Mouse (Mus musculus) retina, embryonic 14.5 days (tissue): Measurements from ENCODE around the gene Cavin1.
"Not testable (repeated sequence)": the region's sequence is repeated elsewhere in the genome, so short reads cannot be mapped to it uniquely, and the experiment has no call there.

Source experiments
- DNase-seq: peaks from one replicate; pipeline ENCODE4 v3.0.0-alpha.2; 2015; ENCODE audit warnings: low spot score

The Cavin1 gene

DNA sequence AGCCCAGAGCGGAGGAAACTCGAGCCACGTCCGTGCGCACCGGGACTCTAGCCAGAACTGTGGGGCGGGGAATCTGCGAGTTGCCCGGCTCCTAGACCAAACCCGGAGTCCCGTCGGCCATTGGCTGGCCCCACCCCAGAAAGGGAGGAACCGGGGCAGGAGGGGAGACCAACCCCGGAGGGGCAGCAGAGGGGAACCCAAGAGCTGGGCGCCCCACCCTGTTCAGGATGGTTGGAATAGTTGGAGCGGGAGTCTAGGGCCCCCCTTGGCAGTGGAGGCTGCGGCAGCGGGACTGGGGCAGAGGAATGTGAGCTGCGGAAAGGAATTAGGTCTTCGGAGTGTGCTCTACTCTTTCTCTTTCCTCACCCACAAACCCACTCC lies at the start of gene Cavin1:
Cavin1 (minus strand) TSS at position 331 of the 381 bp plus-strand sequence.
- no peak for DNase-seq

DNA sequence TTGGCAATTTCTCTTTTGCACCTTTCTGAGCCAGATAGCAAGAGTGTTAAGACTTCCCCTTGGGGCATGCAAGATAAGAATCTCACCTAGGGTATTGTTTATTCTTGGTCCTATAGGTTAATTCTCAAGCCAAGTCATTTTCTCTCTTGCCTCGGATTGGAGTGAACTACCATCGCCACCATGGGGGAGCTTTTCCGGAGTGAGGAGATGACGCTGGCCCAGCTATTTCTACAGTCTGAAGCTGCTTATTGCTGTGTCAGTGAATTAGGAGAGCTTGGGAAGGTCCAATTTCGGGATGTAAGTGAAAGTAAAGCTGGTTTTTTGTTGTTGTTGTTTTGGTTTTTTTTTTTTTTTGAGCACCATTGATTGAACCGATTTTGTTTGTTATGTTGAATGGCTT lies 41.0 kb upstream of the Cavin1 start:
- DNase-seq = no peak

DNA sequence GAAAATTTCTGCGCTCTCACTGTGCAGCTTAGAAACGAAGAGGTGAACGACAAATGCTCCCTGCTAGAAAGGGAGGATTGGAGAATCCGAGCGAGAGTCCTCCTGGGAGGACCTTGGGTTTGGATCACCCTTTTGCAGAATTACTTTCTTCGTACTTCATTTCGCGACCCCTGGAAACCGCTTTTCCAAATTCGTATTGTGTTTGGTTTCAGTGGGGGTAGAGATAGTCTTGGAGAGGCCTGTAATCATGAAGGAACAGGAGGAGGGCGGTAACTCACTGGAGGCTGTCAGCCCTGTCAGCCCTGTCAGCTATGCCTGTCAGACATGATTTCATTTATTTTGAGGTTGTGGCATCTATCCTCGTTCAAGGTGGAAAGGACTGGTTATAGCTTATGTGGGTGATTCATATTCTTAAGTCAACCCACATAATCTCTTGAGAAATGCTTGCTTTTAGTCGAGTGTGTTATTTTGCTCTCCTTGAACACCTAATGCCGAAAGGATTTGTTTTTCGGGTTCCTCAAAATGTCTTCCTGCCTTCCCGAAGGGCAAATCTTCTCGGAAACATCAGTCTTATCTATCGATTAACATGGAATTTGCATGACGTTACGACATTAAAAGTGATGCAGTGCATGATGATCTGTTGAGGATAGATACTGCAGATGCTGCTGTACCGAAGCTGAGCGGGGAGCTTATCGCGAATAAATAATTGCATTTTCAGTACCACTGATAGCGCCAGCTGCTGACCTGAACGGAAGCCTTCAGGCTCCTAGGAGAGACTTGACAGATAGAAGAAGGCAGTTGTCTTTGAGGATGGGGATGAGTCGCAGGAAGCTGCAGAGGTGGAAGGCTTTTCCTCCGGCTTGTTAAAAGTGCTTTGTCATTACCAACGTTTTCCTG lies 39.4 kb upstream of the Cavin1 start:
- peak; percentile 45 for DNase-seq

DNA sequence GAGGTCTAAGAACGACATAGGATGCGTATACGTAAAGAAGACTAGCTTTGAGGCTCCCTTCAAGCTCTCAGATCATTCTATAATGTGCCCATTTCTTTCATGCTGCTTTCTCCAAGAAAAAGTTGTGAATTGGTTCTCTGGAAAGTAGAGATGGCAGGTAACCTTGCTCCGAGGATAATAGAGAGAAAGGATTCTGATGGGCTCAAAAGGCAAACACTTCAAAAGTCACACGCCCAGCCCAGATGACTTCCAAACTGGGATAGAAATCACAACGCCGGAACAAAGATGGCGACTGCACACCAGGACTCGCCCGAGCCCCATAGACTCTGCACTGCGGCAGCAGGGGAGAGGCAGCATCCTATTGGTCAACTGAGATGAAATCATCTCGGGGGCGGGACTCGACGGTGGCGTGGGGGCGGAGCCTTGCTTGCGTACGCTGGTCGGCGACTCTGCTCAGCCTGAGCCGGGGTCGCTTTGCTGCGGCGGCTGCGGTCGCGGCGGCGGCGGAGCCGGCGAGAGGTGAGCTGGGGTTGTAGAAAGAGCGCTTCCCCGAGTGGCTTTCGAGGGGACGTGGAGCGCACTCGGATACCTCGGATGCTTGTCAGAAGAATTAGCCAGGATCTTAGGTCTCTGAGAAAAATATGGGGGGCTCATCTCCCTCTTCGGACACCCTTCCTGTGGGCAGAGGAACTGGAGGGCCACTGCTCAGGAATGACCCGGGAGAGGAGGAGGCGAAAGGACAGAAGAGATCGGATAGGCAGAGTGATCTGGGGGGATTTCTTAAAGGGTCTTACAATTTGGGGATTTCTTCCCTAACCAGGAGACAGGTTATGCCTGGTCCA lies 38.6 kb upstream of the Cavin1 start, which contains the start of gene Atp6v0a1:
Atp6v0a1 (plus strand) TSS at position 407 of the 842 bp plus-strand sequence.
- DNase-seq = peak; percentile 98

DNA sequence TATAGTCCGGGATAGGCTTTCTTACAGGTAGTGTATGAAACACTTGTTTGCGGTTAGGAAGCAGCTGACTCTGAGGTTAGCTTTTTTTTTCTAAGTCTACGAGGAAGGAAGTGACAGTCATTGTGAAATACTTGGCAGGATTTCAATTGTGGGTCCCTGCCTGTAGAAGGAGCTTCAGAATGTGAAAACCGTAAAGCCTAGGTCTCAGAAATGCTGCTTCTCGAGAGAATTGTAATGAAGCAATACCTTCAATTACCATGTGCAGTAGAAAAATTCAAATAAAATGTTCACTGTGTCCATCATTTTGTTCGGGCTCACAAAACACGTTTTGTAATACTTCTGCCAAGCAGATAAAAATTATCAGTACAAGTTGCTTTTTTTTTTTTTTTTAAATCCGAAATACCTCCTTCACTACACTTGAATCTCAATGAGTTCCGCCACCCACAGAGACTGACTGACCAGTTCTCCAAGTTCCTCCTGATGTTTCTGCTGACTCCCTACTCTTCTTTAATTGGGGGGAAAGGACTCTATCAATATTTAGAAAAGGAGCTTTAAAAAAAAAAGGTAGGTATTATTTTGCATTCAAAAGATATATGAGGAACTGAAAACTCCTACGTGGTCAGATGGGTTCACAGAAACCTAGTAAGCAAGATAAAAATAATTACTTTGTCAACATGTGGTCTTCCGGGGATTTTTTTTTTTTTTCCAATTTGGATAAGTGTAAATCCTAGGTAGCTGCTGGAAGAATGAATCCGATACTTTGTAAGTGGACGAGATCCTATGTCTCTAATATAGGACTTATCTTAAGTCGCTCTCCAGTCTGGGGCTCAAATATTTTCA lies 37.7 kb upstream of the Cavin1 start:
- peak; percentile 10 for DNase-seq

DNA sequence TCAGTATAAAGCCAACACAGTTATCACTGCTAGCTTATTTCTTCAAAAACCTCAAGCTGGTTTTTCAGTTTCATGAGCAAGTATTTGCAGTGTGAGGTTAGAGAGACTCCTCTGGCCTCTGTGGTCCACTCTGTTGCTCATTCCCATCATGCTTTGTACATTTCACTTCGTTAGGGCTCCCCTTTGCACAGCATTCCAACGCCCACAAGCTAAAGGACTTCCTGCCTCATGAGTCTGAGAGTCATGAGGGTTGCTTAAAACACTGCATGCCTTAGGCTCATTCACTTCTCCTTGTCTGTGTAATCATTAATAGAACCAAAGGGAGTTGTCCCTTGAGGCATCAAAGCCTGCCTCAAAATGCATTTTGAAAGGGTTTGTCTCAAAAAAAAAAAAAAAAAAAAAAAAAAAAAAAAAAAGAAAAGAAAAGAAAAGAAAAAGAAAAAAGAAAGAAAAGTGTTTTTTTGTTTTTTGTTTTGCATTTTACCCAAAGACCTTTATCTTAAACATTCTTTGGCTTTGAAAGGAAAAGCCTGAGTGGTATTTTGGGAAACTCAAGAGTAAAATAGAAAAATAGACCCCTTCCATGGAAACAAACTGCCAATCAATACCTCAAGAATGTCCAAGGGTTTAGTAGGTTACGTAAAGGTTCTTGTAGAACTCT lies 32.5 kb upstream of the Cavin1 start:
- no peak for DNase-seq

DNA sequence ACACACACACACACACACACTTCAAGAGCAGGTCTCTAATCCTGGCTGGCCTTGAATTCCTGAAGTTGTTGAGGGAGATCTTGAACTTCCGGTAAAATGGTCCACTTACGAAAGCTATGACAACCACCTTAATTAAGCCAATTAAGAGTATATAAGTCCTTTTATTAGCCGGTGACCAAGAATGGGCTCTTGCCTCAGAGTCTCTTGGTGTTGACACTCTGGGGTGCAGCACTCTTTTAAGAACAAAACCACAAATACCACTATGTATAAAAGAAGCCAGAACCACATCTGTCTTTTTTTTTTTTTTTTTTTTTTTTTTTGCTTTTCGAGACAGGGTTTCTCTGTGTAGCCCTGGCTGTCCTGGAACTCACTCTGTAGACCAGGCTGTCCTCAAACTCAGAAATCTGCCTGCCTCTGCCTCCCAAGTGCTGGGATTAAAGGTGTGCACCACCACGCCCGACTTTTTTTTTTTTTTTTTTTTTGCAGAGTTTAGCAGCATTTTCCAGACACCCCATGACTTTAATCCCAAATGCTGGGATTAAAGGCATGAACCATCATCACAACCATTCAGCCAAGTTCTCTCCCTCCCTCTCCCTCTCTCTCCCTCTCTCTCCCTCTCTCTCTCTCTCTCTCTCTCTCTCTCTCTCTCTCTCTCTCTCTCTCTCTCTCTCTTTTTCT lies 31.3 kb upstream of the Cavin1 start:
- not testable (repeated sequence) for DNase-seq

DNA sequence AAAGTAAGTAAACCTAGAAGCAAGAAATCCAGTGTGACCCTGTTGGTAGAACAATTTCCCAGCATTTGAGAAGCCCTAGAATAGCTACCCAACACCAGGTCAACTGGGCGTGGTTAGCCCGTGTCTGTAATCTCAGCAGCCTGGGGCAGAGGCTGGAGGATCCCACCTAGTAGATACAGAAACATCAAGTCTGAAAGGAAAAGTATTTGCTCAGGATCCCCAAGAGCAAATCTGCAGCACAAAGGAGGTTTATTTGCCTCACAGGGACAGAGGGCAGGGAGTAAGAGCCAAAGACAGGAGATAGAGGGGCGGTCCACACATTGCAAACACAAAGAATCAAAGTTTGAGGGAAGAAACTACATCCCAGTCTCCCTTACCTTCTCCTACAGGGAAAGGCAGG lies 28.6 kb upstream of the Cavin1 start:
- no peak for DNase-seq

DNA sequence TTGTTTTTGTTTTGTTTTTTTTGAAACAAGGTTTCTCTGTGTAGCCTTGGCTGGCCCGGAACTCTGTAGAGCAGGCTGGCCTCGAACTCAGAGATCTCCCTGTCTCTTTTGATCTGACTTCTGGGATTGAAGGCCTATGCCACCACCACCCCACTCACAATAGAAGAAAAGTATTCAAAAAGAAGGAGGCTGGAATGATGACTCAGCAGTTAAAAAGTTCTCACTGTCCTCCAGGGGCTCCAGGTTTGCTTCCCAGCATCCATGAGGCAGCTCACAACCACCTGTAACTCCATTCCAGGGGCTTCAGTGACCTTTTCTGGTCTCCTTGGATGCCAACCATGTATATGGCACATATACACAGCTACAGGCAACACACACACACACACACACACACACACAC lies 28.1 kb upstream of the Cavin1 start:
- DNase-seq = no peak

DNA sequence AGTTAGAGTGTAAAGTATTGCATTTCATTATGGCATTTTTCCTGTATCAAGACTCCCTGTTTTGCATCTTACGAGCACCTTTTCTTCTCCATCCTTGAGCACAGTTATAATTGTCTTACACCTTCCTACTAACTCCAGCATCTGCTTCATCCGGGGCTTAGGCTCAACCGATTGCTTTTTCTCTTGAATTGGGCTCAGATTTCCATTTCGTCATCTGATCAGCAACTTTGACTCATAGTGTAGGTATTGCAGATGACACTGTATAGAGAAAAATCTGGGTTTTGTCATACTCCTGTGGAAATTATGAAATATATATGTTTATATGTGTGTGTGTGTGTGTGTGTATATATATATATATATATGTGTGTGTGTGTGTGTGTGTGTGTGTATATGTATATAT lies 25.8 kb upstream of the Cavin1 start:
- DNase-seq = no peak

DNA sequence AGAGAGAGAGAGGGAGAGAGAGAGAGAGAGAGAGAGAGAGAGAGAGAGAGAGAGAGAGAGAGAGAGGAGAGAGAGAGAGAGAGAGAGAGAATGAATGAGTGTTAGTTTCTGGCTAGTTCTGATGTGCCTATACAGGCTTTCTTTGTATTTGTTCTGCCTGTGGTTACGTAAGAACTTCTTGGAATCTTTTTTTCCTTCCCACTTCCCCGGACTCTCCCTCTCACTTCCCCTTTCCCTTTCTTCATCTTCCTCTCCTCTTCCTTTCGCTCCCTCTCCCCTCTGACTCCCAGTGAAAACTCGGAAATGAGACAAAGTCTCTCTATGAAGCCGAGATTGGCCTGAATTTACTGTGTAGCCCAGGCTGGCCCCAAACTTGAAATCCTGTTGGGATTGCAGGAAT lies 24.0 kb upstream of the Cavin1 start:
- no peak for DNase-seq

DNA sequence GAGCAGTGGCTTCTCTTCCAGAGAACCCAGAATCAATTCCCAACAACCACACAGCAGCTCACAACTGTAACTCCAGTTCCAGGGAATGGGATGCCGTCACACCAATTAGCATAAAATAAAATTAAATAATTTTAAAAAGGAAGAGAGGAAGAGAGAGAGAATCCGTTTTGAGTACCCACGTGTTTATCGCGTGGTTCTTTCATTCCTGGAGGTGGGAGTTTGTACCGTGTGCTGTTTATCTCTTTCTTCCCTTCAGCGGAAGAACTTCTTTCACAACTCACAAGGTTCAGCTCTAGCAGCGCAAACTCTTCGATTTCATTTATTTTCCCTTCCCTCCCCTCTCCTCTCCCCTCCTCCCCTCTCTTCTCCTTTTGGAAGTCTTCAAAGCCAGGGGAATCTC lies 23.5 kb upstream of the Cavin1 start:
- DNase-seq = no peak

DNA sequence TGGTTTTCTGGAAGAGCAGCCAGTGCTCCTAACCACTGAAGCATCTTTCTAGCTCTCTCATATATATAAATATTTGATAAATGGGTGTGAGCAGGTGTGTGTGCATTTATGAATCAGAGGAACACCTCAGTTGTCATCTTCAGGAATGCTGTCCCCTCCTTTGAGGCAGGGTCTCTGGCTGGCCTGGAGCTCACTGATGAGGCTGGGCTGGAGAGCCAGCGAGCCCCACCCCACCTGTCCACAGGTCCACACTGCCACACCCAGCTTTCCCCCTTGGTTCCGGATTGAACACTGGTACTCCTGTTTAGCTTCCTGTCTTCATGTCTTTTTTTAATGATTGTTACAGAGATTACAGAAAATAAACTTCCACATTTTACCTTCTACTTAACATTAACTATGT lies 22.8 kb upstream of the Cavin1 start:
- no peak for DNase-seq

DNA sequence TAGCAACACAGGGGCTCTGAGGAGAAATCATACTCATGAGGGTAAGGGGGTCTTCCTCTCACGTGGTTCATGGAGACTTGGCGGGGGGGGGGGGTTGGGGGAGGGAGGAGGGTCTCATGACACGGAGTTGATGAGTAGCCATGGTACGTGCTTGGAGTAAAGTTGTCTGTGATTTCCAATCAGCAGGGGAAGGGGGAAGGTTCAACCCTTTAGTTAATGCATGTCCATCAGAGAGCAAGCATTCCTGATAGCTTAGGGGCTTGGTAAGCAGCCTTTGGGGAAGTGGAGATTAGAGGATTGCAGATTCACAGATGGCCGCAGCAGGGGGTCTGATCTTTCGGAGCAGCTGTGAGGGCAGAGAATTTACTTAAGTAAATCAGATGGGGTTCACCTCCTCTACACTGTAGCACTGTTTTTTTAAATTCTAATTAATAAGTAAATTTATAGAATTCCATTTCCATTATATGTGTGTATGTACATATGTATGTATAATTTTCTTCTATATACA lies 20.4 kb upstream of the Cavin1 start:
- peak; percentile 72 for DNase-seq

DNA sequence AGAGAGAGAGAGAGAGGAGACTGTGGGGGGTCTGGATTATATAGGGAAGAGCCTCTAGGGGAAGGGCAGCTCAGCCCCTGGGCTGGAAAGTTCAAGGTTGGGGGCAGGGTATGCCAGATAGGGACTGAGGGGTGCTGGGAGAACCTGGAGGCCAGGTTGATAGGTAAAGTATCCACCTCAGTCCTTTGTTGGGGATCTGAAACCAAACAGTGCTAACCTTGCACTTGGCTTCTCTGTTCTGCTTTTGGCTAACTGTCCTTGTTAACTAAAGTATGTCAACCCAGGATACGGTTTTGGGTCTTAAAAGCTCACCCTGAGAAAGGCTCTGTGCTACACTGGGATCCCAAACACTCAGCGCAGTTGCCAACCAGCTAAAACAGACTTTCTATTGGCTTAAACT lies 19.0 kb upstream of the Cavin1 start:
- DNase-seq = no peak

DNA sequence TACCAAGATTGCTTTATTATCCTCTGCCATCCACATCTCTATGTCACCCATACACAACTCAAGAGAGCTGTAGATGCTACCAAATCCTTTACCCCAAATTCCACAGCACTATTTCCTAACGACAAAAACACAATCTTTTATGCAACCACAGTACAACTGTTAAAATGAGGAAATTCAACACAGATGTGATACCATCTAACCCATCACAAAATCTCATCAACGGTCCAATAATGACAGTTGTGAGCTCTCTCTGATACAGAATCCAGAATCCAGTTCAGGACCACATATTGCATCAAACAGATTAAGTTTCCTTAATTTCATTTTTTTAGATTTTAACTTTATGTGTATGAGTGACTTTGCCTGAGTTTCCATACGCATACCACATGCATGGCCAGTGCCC lies 18.0 kb upstream of the Cavin1 start:
- no peak for DNase-seq

DNA sequence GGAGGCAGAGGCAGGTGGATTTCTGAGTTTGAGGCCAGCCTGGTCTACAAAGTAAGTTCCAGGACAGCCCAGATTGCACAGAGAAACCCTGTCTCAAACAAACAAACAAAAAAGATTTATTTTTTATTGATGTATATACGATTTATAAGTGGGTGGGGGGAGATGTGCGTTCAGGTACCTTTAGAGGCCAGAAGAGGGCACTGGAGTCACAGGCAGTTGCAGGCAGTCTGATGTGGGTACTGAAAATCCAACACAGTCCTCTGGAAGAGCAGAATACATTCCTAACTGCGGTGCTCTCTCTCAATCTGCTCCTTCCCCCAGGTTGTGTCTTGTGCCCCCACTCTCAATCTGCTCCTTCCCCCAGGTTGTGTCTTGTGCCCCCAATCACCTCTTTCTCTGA lies 14.9 kb upstream of the Cavin1 start:
- DNase-seq = no peak

DNA sequence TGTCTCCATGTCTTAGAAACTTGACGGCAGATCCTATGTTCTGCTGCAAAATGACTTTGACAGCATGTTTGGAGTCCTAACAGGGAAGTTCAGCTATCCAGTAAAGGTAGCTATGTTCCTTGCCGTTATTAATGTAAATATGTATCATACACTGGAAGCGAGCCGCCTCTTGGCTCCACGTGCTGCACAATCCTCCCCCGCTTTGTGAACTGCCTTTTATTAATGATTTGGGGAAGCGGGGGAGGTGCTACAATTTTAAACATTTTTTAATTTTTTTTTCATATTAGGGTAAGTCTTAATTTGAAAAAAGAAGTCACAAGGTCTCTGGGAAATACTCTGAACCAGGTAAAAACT lies 13.1 kb upstream of the Cavin1 start:
- no peak for DNase-seq

DNA sequence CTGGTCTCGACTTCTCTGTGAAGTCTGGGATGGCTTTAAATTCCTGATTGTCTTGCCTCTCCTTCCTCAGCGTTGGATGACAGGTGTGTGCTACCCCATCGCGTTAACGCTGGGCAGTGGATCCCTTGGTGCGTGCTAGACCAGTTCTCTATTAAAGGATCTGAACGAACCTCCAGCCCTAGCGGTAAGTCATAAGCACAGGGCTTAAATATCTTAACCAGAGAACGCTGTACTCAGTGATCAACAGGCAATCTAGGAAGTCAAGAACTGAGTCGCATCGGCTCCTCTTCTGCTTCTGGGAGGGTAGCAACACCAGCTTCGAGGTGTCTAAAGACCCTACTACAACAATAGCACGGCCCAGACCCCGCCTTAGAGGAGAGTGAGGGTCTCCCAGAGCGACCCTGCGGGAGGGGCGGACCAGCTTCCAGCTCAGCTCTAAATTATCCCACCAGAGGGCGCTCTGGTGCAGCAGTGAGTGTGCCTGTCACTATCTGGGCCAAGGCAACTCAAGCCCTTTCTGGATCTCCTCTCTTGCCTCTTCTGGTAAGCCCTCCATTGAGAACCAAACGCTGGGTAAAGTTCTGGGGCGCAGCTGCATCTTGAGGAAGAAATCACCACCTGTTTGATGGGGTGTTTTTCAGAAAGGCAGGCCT lies 12.6 kb upstream of the Cavin1 start:
- peak; percentile 97 for DNase-seq

DNA sequence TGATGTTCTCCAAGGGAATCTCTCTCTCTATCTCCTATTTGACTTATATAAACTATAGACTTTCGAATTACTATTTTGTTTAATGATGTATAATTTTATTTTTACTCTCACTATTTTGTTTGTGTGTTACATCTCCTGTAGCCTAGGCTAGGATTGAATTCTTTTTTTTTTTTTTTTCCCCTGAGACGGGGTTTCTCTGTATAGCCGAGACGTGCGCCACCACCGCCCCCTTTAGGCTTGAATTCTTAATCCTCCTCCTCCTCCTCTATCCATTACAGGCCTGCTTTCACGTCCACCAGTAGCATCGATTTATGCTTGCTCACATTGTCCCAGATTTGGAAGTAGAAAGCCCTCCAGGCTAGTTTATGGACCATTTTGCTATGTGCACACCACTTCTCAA lies 11.4 kb upstream of the Cavin1 start:
- no peak for DNase-seq
